Mouse (Mus musculus) CH12.LX (cell line): ENCODE data around the gene Dnajb11.

Source experiments
- CHD2 ChIP-seq: IDR thresholded peaks from 2 replicates; pipeline ENCODE4 v1.6.1; 2011; ENCODE audit warnings: low read length, improper control_type of control experiment
- CTCF ChIP-seq, 2 experiments: IDR thresholded peaks in 1 of 2; conservative IDR thresholded peaks in 1 of 2; 2 replicates each; pipeline ENCODE4 v1.5.1; 2011 to 2012; ENCODE audit warnings: low read depth in 2 of 2, low read length in 2 of 2, improper control_type of control experiment in 1 of 2, inconsistent platforms in 1 of 2, mild to moderate bottlenecking in 1 of 2, moderate library complexity in 1 of 2
- ZKSCAN1 ChIP-seq: IDR thresholded peaks from 2 replicates; pipeline ENCODE4 v1.6.1; 2012; ENCODE audit warnings: low read depth, inconsistent platforms, low read length, improper control_type of control experiment, borderline replicate concordance

- TF ChIP-seq CTCF (conservative IDR thresholded peaks at IDR 0.05 in 1 of 2, IDR thresholded peaks at IDR 0.05 in 1 of 2; ENCODE audit: low read depth in 2 of 2, low read length in 2 of 2) (no peak), CHD2 (no peak), ZKSCAN1 (no peak)
These were observed 9.3 kb upstream of the Dnajb11 start for GRCm38 (mm10) chr16:22848331-22848730.
